Mouse (Mus musculus) urinary bladder, postnatal 0 days (tissue): ENCODE results near the gene I0C0044D17Rik. TPM values are rescaled to one million over a fixed set of nuclear protein-coding genes. Genes with fewer than 3 reads are reported as not detected.

Source experiments
- polyA plus RNA-seq: library from polyadenylated mRNA; unstranded; fragments of >200 nt; fragmentation: Nextera tagmentation; extraction: Ambion mirVana; gene quantifications from 2 replicates; pipeline ENCODE4 v1.2.1, GENCODE M21; 2015

I0C0044D17Rik gene
- not detected in 2 replicates for polyA plus RNA-seq

DNA sequence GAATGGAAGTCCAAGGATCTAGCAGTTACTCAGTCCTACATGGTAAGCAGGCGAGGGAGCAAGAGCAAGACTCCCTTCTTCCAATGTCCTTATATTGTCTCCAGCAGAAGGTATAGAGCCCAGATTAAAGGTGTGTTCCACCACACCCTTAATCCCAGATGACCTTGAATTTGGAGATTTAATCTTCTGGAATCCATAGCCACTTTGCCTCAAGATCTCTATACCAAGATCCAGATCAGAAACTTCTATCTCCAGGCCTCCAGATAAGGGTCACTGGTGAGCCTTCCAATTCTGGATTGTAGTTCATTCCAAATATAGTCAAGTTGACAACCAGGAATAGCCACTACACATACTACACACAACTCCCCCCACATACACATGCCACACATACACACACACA is at the start of gene I0C0044D17Rik:
TSS of gene I0C0044D17Rik (minus strand) at position 101 of the 400 bp plus-strand sequence.

DNA sequence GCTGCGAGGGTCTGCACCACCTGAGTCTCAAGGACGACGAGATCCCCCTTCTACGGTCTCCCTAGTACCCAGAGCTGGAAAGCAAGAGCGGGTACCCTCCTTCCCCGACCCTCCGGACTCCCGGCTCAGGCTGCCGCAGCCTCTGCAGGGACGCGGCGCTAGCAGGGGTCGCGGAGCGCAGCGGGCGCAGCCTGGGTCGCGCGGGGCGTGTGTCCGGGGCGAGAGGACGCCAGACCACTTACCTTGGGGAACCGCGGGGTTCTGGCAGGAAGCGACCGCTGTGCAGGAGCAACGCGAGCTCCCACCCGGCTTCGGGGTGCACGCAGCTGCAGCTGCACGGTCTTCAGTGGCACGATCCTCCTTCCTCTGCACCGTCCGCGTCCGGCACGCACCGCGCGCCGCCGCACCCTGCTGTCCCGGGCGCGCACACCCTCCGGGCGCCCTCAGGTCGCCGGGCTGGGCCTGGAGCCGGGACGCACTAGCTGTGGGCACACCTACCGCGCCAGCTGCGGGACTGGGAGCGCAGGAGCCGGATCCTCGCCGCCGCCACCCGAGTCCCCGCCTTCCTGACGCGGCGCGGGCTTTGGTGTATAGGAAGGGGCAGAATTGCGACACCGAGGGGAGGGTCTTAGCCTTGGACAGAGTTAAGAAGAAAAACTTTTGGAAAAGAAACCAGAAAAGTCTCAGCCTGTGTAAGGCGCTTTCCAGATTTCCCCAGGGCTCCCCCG is 6.3 kb downstream of the I0C0044D17Rik start, which contains the start of gene Kank4:
TSS of gene Kank4 (minus strand) at position 354 of the 728 bp plus-strand sequence.

Other genes starting within 250 kb of the I0C0044D17Rik start
- not detected in 2 replicates for gene L1td1, start 97.1 kb downstream of the I0C0044D17Rik start, polyA plus RNA-seq
- gene Kank4, start 6.3 kb downstream of the I0C0044D17Rik start, polyA plus RNA-seq, result 0.54 and 0.88 TPM in 2 replicates
- gene Usp1, start 100.0 kb upstream of the I0C0044D17Rik start, polyA plus RNA-seq, result 33.8 and 42.5 TPM in 2 replicates
- gene Angptl3, start 207.1 kb upstream of the I0C0044D17Rik start, polyA plus RNA-seq, result 0.63 and 0.90 TPM in 2 replicates